Mouse (Mus musculus): Measurements from ENCODE around the gene Wdr45b. TPM values are rescaled to one million over a fixed set of nuclear protein-coding genes. Genes with fewer than 3 reads are reported as not detected.

The Wdr45b gene
- polyA plus RNA-seq, 1 experiment from 2014 or later, result 94.4 TPM

DNA sequence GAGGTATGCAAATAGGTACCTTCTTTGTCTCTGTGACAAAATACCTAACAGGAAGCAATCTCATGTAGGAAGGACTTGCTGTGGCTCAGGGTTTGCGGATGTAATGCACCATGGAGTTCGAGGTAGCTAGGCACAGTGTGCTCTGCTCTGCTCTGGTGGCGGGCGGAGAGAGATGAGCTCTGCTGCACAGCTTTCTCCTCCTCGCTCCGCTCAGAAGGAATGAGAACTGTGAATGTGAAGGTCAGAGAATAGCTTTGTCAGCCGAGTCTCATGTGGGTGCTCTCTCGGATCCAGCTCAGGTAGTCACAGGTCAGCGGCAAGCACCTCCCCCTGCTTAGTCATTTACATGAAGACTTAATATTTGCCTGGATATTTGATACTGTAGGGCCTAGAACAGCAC, 54.0 kb downstream of the Wdr45b start:
- no peak overlapping the region for H3K27ac ChIP-seq (ENCODE audit: low read depth, low read length)
- no peaks in the 10 kb centered on the region for H3K9me3 ChIP-seq (ENCODE audit: control insufficient read depth, low read length)
- no peak overlapping the region for H3K4me3 ChIP-seq (ENCODE audit: low read depth, low read length)
- H3K36me3 ChIP-seq (ENCODE audit: control insufficient read depth, insufficient read depth, low read length), result peaks cover 42% of the 10 kb centered on the region
- no peak overlapping the region for H3K9ac ChIP-seq (ENCODE audit: low read length)
- ATAC-seq (ENCODE audit: low FRiP score) (no peak), DNase-seq (ENCODE audit: low spot score, missing footprints) (peak; percentile 61)
- H3K4me1 ChIP-seq (ENCODE audit: control insufficient read depth, insufficient read depth, low read length), result no peaks in the 10 kb centered on the region
- no peak overlapping the region for H3K4me2 ChIP-seq
- H3K27me3 ChIP-seq (ENCODE audit: control insufficient read depth, insufficient read depth, low read length), result no peaks in the 10 kb centered on the region
- WGBS, result 95% methylated on average over 9 of the region's 9 CpGs

DNA sequence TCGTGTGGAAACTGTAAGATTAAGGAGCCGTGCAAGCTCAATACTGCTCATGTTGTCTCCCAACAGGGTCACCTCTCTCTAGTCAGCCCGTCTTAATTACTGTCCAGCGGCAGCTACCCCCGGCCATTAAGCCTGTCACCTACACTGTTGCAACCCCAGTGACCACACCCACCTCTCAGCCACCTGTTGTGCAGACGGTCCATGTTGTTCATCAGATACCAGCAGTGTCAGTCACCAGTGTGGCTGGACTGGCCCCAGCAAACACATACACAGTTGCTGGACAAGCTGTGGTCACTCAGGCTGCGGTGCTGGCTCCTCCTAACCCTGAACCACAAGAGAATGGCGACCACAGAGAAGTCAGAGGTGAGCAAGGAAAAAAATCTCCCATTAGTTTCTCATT, 55.8 kb downstream of the Wdr45b start:
- no peak for ATAC-seq (ENCODE audit: low FRiP score)
- WGBS, result 93% methylated on average over 8 of the region's 8 CpGs

DNA sequence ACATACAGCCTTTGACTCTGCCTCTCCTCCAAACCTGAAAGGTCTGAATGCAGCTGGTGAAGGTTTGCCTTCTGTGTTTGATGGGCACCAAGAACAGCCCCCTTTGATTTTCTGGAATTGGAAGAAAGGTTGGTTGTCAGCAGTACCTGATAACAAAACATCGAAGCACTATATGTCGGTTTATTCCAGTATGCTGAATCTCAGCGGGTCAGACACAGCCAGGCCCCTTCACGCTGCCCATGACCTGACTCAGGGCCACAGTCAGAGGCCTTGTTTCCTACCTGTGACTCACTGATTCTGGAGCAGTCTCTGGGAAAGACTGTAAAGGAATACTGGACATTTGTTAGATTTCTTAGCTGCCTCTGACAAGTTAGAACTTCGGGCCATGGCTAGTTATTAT, 59.5 kb downstream of the Wdr45b start:
- no peak overlapping the region for H3K27ac ChIP-seq (ENCODE audit: low read depth, low read length)
- DNase-seq (ENCODE audit: low spot score, missing footprints), result no peak
- H3K4me2 ChIP-seq, result no peak overlapping the region
- H3K9ac ChIP-seq (ENCODE audit: low read length), result no peak overlapping the region
- no peak overlapping the region for H3K4me3 ChIP-seq (ENCODE audit: low read depth, low read length)
- H3K36me3 ChIP-seq (ENCODE audit: control insufficient read depth, insufficient read depth, low read length), result peaks cover 34% of the 10 kb centered on the region
- no peaks in the 10 kb centered on the region for H3K27me3 ChIP-seq (ENCODE audit: control insufficient read depth, insufficient read depth, low read length)
- no peak for ATAC-seq (ENCODE audit: low FRiP score)
- WGBS, result 90% methylated on average over 5 of the region's 5 CpGs
- H3K9me3 ChIP-seq (ENCODE audit: control insufficient read depth, low read length), result no peaks in the 10 kb centered on the region
- H3K4me1 ChIP-seq (ENCODE audit: control insufficient read depth, insufficient read depth, low read length), result no peaks in the 10 kb centered on the region

More for the DNA sequence above, 55.8 kb downstream of the Wdr45b start:
- no peaks in the 10 kb centered on the region for H3K27me3 ChIP-seq (ENCODE audit: control insufficient read depth, insufficient read depth, low read length)
- H3K4me1 ChIP-seq (ENCODE audit: control insufficient read depth, insufficient read depth, low read length), result no peaks in the 10 kb centered on the region
- H3K4me2 ChIP-seq, result no peak overlapping the region
- no peak overlapping the region for H3K9ac ChIP-seq (ENCODE audit: low read length)
- H3K9me3 ChIP-seq (ENCODE audit: control insufficient read depth, low read length), result no peaks in the 10 kb centered on the region
- no peak overlapping the region for H3K4me3 ChIP-seq (ENCODE audit: low read depth, low read length)
- no peak overlapping the region for H3K27ac ChIP-seq (ENCODE audit: low read depth, low read length)
- DNase-seq (ENCODE audit: low spot score, missing footprints), result peak; percentile 81
- H3K36me3 ChIP-seq (ENCODE audit: control insufficient read depth, insufficient read depth, low read length), result peaks cover 40% of the 10 kb centered on the region

DNA sequence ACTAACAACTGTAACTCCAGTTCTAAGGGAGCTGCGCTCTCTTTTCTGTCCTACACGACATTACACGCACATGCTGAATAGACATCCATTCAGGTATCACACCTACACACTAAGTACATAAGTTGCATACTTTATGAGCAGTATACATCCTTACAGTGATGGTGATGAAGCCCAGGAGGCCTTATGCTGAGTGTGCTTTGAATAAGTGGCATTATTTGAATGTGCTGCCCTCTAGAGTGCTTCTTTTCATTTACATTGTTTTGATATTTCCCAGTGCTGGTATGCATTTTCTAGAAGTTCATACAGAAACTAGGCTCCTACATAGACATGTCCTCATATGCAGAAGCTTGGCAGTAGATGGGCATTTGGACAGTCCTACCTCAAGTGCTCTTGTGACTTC, 64.4 kb downstream of the Wdr45b start:
- Histone ChIP-seq H3K9ac (ENCODE audit: low read length) (no peak overlapping the region), H3K36me3 (ENCODE audit: control insufficient read depth, insufficient read depth, low read length) (peaks cover 34% of the 10 kb centered on the region), H3K27me3 (ENCODE audit: control insufficient read depth, insufficient read depth, low read length) (no peaks in the 10 kb centered on the region), H3K4me1 (ENCODE audit: control insufficient read depth, insufficient read depth, low read length) (no peaks in the 10 kb centered on the region), H3K27ac (ENCODE audit: low read depth, low read length) (no peak overlapping the region), H3K4me2 (no peak overlapping the region), H3K9me3 (ENCODE audit: control insufficient read depth, low read length) (no peaks in the 10 kb centered on the region), H3K4me3 (ENCODE audit: low read depth, low read length) (no peak overlapping the region)
- WGBS, result 88% methylated on average over 3 of the region's 3 CpGs
- DNase-seq (ENCODE audit: low spot score, missing footprints) (no peak), ATAC-seq (ENCODE audit: low FRiP score) (no peak)

DNA sequence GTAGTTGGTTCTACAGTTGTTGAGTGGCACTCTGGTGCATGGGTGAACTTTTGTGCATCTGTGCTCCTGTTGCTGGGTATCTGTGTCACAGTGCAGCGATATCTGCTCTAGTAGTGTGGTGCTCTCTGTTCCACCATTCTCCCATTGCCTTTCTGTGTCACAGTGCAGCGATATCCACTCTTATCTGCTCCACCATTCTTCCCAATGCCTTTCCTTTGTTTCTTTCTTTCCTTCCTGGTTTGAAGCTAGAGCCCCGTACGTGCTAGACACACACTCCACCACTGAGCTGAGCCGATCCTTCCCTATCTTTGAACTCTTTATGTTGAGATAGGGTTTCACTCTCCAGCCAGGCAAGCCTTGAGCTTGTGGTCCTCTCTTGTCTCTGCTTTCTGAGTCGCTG, 71.3 kb downstream of the Wdr45b start:
- H3K36me3 ChIP-seq (ENCODE audit: control insufficient read depth, insufficient read depth, low read length), result peaks cover 14% of the 10 kb centered on the region
- H3K4me3 ChIP-seq (ENCODE audit: low read depth, low read length), result no peak overlapping the region
- WGBS, result 91% methylated on average over 6 of the region's 6 CpGs
- no peak overlapping the region for H3K27ac ChIP-seq (ENCODE audit: low read depth, low read length)
- H3K27me3 ChIP-seq (ENCODE audit: control insufficient read depth, insufficient read depth, low read length), result no peaks in the 10 kb centered on the region
- DNase-seq (ENCODE audit: low spot score, missing footprints) (no peak), ATAC-seq (ENCODE audit: low FRiP score) (no peak)
- H3K4me2 ChIP-seq, result no peak overlapping the region
- no peaks in the 10 kb centered on the region; the same call in 1 of the 2 replicates for H3K4me1 ChIP-seq (ENCODE audit: control insufficient read depth, insufficient read depth, low read length)
- H3K9me3 ChIP-seq (ENCODE audit: control insufficient read depth, low read length), result no peaks in the 10 kb centered on the region
- H3K9ac ChIP-seq (ENCODE audit: low read length), result no peak overlapping the region

DNA sequence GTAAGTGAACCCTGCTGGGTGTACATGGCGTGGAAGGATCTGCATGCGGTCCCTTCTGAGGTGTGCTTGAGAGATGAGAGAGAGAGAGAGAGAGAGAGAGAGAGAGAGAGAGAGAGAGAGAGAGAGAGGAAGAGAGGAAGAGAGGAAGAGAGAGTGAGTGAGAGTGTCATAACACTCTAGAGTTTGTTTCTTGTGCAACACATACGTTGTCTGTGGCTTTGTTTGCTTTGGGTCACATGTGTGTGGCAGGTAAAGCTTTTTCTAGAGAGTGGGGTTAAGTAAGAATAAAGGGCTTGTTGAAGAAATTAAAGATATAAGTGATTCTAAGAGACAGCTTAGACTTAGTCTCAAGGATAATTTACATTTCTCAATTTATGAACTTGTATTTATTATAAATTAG, 76.2 kb downstream of the Wdr45b start:
- Histone ChIP-seq H3K9me3 (ENCODE audit: control insufficient read depth, low read length) (no peaks in the 10 kb centered on the region), H3K9ac (ENCODE audit: low read length) (no peak overlapping the region), H3K36me3 (ENCODE audit: control insufficient read depth, insufficient read depth, low read length) (no peaks in the 10 kb centered on the region), H3K27me3 (ENCODE audit: control insufficient read depth, insufficient read depth, low read length) (no peaks in the 10 kb centered on the region), H3K27ac (ENCODE audit: low read depth, low read length) (no peak overlapping the region), H3K4me3 (ENCODE audit: low read depth, low read length) (no peak overlapping the region), H3K4me2 (no peak overlapping the region), H3K4me1 (ENCODE audit: control insufficient read depth, insufficient read depth, low read length) (no peaks in the 10 kb centered on the region; the same call in 1 of the 2 replicates)
- ATAC-seq (ENCODE audit: low FRiP score), result no peak
- 92% methylated on average over 3 of the region's 3 CpGs for WGBS
- no peak for DNase-seq (ENCODE audit: low spot score, missing footprints)

DNA sequence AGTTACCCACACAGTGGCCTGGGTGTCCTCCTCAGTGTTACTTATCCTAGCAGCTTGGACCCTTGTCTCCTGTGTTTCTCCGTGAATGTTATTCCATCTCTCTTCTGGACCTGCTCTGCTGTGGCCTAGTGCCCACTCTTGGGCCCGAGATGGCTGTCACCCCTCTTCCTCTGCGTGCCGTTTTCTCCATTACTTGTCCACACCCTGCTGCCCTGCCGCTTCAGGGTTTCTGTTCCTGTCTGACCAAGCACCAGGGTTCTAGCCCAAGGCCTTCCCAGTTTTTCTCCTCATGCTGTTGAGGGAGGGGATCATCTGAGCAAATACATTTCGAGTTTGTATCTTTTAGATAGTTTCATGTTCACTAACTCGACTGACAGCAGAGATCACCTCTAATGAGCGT, 76.7 kb downstream of the Wdr45b start:
- no peaks in the 10 kb centered on the region for H3K36me3 ChIP-seq (ENCODE audit: control insufficient read depth, insufficient read depth, low read length)
- no peaks in the 10 kb centered on the region; the same call in 1 of the 2 replicates for H3K4me1 ChIP-seq (ENCODE audit: control insufficient read depth, insufficient read depth, low read length)
- no peak overlapping the region for H3K9ac ChIP-seq (ENCODE audit: low read length)
- no peak for DNase-seq (ENCODE audit: low spot score, missing footprints)
- H3K9me3 ChIP-seq (ENCODE audit: control insufficient read depth, low read length), result no peaks in the 10 kb centered on the region
- 92% methylated on average over 8 of the region's 8 CpGs for WGBS
- H3K4me2 ChIP-seq, result no peak overlapping the region
- H3K27ac ChIP-seq (ENCODE audit: low read depth, low read length), result no peak overlapping the region
- ATAC-seq (ENCODE audit: low FRiP score), result no peak
- no peak overlapping the region for H3K4me3 ChIP-seq (ENCODE audit: low read depth, low read length)
- H3K27me3 ChIP-seq (ENCODE audit: control insufficient read depth, insufficient read depth, low read length), result no peaks in the 10 kb centered on the region

Small RNAs within 50 kb of the gene (microRNA-seq; reads per million reads assigned to microRNA genes)
- not detected for gene Mir7236

Other genes with a start within 250 kb of the Wdr45b start
- gene Tex19.2, start 235.8 kb downstream of the Wdr45b start, polyA plus RNA-seq (2014; fragmentation: Nextera tagmentation; extraction: Ambion mirVana), result not detected in 2 replicates
- 0.08 TPM in 1 of 2 replicates, not detected in the other for gene Tex19.1, start 208.3 kb downstream of the Wdr45b start, polyA plus RNA-seq (2014; fragmentation: Nextera tagmentation; extraction: Ambion mirVana)
- gene Uts2r, start 194.2 kb downstream of the Wdr45b start, polyA plus RNA-seq (2014; fragmentation: Nextera tagmentation; extraction: Ambion mirVana), result 0.12 TPM in 1 of 2 replicates, not detected in the other
- 5.7 and 6.3 TPM in 2 replicates for gene Hexdc, start 150.0 kb downstream of the Wdr45b start, polyA plus RNA-seq (2014; fragmentation: Nextera tagmentation; extraction: Ambion mirVana)
- 16.5 and 21.5 TPM in 2 replicates for gene Ogfod3, start 149.7 kb downstream of the Wdr45b start, polyA plus RNA-seq (2014; fragmentation: Nextera tagmentation; extraction: Ambion mirVana)
- gene Cybc1, start 125.1 kb downstream of the Wdr45b start, polyA plus RNA-seq (2014; fragmentation: Nextera tagmentation; extraction: Ambion mirVana), result 39.6 and 42.5 TPM in 2 replicates
- 65.5 and 72.7 TPM in 2 replicates for gene Narf, start 117.2 kb downstream of the Wdr45b start, polyA plus RNA-seq (2014; fragmentation: Nextera tagmentation; extraction: Ambion mirVana)
- 12.8 and 13.7 TPM in 2 replicates for gene Foxk2, start 94.5 kb downstream of the Wdr45b start, polyA plus RNA-seq (2014; fragmentation: Nextera tagmentation; extraction: Ambion mirVana)
- gene Rab40b, start 33.8 kb upstream of the Wdr45b start, polyA plus RNA-seq (2014; fragmentation: Nextera tagmentation; extraction: Ambion mirVana), result 3.3 and 3.8 TPM in 2 replicates
- gene Fn3krp, start 67.0 kb upstream of the Wdr45b start, polyA plus RNA-seq (2014; fragmentation: Nextera tagmentation; extraction: Ambion mirVana), result 8.6 and 10.6 TPM in 2 replicates
- gene Fn3k, start 80.5 kb upstream of the Wdr45b start, polyA plus RNA-seq (2014; fragmentation: Nextera tagmentation; extraction: Ambion mirVana), result 1.7 and 1.8 TPM in 2 replicates
- gene Tbcd, start 97.5 kb upstream of the Wdr45b start, polyA plus RNA-seq (2014; fragmentation: Nextera tagmentation; extraction: Ambion mirVana), result 33.6 and 36.9 TPM in 2 replicates
- gene Zfp750, start 164.9 kb upstream of the Wdr45b start, polyA plus RNA-seq (2014; fragmentation: Nextera tagmentation; extraction: Ambion mirVana), result 0.17 and 0.20 TPM in 2 replicates